Mouse (Mus musculus): Measurements from ENCODE around the gene Dirc2. TPM values are rescaled to one million over a fixed set of nuclear protein-coding genes. Genes with fewer than 3 reads are reported as not detected.

Gene Dirc2
- polyA plus RNA-seq, 1 experiment from 2014 or later = 34.8 TPM

DNA sequence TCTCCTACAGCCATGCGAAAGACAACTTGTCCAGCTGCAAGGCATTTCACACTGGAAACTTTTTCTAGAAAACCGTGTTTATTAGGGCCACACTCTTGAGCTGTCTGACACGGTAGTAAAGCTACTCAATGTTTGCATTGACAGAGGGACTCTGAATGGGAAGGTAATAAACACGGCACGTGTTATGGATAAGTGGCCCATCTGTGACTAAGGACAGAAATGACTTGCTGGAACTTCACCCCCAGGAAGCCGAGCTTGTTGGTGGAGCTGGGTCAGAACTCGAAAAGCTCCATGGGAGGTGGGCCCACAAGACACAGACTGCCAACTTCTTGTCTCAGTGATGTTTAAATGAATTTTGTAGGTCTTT, 20.9 kb downstream of the Dirc2 start:
- no peaks in the 10 kb centered on the region for H3K27me3 ChIP-seq
- ATAC-seq (ENCODE audit: low FRiP score, low read depth) = no peak
- 84% methylated on average over 7 of the region's 7 CpGs for WGBS
- H3K27ac ChIP-seq (replicated peaks) = no peak overlapping the region
- no peak overlapping the region for H3K4me3 ChIP-seq
- H3K9ac ChIP-seq = no peak overlapping the region
- H3K4me1 ChIP-seq (replicated peaks) = no peaks in the 10 kb centered on the region
- H3K36me3 ChIP-seq = no peaks in the 10 kb centered on the region
- H3K9me3 ChIP-seq = no peaks in the 10 kb centered on the region
- H3K4me2 ChIP-seq = no peak overlapping the region

DNA sequence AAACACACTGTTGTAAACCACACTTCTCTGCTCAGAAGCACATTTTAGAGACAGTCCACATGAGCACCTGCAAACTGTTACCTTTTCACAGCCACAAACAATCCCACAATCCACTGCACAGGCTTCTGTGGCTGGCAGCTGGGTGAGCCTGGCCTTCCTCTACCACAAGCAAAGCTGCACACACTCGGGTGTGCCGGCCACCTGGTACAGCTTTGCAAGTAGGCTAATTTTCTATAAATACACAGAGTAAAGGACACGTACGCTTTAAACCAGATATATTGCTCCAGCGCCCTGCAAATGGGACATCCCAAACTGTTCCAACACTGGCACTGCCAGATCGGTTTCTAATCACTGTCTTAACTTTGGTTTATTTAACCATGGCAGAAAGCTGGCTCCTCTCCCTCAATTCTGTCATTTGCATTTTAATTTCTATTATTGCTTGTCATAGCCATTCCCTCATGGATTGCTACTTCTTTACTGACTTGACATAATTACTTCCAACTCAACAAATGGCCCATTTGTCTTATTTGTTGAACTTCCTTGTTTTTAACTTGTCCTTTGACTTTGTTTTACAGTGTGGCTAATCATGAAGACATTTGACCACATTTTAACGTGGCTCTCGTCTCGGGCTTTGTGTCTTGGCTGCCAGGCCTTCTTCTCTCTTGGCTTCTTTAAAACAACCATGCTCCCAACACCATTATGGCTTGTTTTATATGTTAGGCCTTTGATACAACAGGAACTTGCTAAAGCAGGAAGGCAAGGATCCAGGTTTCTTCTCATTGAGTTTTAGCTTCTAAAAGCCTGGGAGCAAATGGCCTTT, 21.5 kb downstream of the Dirc2 start:
- no peaks in the 10 kb centered on the region for H3K27me3 ChIP-seq
- H3K4me1 ChIP-seq (replicated peaks) = no peaks in the 10 kb centered on the region
- H3K4me2 ChIP-seq = no peak overlapping the region
- H3K27ac ChIP-seq (replicated peaks) = no peak overlapping the region
- H3K4me3 ChIP-seq = no peak overlapping the region
- WGBS = 68% methylated on average over 9 of the region's 9 CpGs
- H3K36me3 ChIP-seq = no peaks in the 10 kb centered on the region
- no peaks in the 10 kb centered on the region for H3K9me3 ChIP-seq
- ATAC-seq (ENCODE audit: low FRiP score, low read depth) = no peak
- no peak overlapping the region for H3K9ac ChIP-seq

DNA sequence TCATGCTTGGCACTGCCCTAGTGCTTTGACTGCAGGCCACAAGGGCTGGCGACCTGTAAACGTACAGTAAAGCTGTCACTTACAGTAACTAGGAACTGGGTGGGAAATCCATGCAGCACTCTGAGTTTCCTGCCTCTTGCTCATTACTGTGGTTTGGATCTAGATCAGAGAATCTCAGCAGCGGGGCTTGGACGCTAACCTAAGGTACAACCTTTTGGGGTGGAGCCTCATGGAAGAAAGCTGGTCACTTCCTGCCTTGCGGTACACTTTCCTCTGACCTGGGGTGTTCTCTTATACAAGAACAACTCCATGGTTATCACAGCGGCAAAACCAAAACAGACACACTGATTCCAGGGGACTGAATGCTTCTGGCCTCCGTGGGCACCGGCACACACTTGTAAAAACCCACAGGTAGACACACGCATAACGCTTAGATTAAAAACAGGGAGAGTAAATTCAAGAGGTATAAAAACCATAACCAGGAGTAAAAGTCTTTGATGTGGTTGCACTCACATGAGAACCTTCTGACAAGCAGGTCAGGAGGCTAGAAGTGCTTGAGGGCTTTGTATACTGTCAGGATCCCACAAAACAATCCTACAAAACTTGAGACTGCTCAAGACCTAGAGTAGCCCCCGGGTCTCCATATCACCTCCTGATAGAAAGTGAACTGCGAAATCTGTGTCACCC, 26.8 kb downstream of the Dirc2 start:
- H3K36me3 ChIP-seq = no peaks in the 10 kb centered on the region
- H3K4me1 ChIP-seq (replicated peaks) = 0 out of 2 replicates have a peak, but pooled peaks cover 4% of the 10 kb centered on the region
- no peak overlapping the region for H3K9ac ChIP-seq
- H3K4me2 ChIP-seq = no peak overlapping the region
- H3K27me3 ChIP-seq = no peaks in the 10 kb centered on the region
- no peak for ATAC-seq (ENCODE audit: low FRiP score, low read depth)
- no peak overlapping the region for H3K4me3 ChIP-seq
- H3K27ac ChIP-seq (replicated peaks) = no peak overlapping the region
- no peaks in the 10 kb centered on the region for H3K9me3 ChIP-seq
- 94% methylated on average over 12 of the region's 12 CpGs for WGBS

DNA sequence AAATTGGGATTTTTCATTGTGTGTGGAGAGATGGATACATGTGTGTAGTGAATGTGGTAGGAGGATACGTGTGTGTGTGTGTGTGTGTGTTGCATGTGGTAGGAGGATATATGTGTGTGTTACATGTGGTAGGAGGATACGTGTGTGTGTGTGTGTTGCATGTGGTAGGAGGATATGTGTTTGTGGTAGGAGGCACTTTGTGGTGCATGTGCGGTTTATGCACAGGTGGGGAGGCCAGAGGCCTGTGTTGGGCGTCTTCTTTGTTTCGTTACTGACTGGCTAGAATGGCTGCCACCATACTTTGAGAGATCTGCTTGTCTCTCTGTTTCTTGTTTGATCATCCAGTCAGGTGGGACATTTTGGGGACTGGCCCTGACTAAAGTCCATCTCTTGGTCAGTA, 27.5 kb downstream of the Dirc2 start:
- Histone ChIP-seq H3K27ac (replicated peaks) (no peak overlapping the region), H3K9me3 (no peaks in the 10 kb centered on the region), H3K36me3 (no peaks in the 10 kb centered on the region), H3K4me2 (no peak overlapping the region), H3K4me3 (no peak overlapping the region), H3K9ac (no peak overlapping the region), H3K27me3 (no peaks in the 10 kb centered on the region), H3K4me1 (replicated peaks) (0 out of 2 replicates have a peak, but pooled peaks cover 4% of the 10 kb centered on the region)
- 96% methylated on average over 5 of the region's 5 CpGs for WGBS
- ATAC-seq (ENCODE audit: low FRiP score, low read depth) = no peak

DNA sequence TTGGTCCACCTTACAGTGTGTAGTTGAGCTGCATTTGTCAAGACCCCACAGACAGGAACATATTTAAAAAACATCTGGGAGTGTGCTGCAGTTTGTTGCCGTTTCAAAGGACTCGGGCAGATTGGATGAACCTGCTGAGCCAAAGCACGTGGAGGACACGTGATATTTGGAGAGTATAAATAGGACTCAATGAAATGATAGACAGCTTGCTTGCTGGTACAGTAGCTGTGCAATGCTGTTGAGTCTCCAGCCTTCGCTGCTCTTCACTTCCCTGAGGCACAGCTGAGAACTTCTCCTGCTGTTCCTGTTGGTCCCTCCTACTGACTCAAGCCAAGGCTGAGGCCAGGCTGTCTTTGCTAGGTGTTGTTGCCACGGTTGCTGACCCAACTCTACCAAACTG, 28.2 kb downstream of the Dirc2 start:
- no peak overlapping the region for H3K9ac ChIP-seq
- WGBS = 66% methylated on average over 6 of the region's 6 CpGs
- H3K27me3 ChIP-seq = no peaks in the 10 kb centered on the region
- no peak overlapping the region for H3K4me2 ChIP-seq
- no peak overlapping the region for H3K4me3 ChIP-seq
- 0 out of 2 replicates have a peak, but pooled peaks cover 4% of the 10 kb centered on the region for H3K4me1 ChIP-seq (replicated peaks)
- no peaks in the 10 kb centered on the region for H3K36me3 ChIP-seq
- H3K27ac ChIP-seq (replicated peaks) = no peak overlapping the region
- no peaks in the 10 kb centered on the region for H3K9me3 ChIP-seq
- no peak for ATAC-seq (ENCODE audit: low FRiP score, low read depth)

DNA sequence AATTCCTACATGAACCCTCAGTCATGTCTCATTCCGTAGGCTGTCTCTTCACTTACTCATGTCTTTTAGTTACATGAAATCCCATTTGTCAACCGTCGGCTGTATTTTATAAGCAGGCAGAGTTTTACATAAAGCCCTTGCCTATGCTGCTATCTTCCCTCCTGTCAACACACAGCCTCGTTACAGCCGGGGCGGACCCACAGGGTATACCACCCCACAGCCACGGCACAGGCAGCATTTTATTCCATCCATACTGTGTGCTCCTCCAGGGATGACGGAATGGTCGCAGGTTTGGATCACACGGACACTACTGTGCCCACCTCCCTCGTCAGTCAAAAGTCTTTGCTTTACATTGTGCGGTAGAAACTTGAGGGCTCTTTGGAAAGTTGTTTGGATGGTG, 28.8 kb downstream of the Dirc2 start:
- 0 out of 2 replicates have a peak, but pooled peaks cover 4% of the 10 kb centered on the region for H3K4me1 ChIP-seq (replicated peaks)
- H3K27ac ChIP-seq (replicated peaks) = no peak overlapping the region
- no peak overlapping the region for H3K9ac ChIP-seq
- no peak overlapping the region for H3K4me3 ChIP-seq
- 81% methylated on average over 12 of the region's 12 CpGs for WGBS
- no peaks in the 10 kb centered on the region for H3K27me3 ChIP-seq
- H3K4me2 ChIP-seq = no peak overlapping the region
- ATAC-seq (ENCODE audit: low FRiP score, low read depth) = no peak
- H3K9me3 ChIP-seq = no peaks in the 10 kb centered on the region
- no peaks in the 10 kb centered on the region for H3K36me3 ChIP-seq

DNA sequence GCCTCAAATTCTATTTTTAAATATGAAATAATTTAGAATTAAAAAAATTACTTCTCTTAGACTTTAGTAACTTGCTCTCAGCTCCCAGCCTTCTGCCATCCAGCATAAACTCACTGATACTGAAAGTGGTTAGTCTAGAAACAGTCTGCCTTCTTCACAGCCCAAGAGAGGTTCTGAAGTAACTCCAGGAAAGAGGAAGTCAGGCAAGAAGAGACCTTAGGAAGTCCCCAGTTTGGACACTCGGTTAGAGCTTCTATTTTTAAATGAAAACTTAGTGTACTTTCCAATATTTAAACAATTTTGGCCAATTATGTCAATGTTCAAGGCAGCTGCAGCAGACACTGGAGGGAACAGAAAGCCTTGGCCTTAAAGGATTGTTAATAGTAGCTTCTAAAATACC, 29.6 kb downstream of the Dirc2 start:
- H3K4me3 ChIP-seq = no peak overlapping the region
- no peaks in the 10 kb centered on the region for H3K9me3 ChIP-seq
- H3K27me3 ChIP-seq = no peaks in the 10 kb centered on the region
- H3K27ac ChIP-seq (replicated peaks) = no peak overlapping the region
- H3K9ac ChIP-seq = no peak overlapping the region
- 73% methylated on average over 1 of the region's 1 CpGs for WGBS
- H3K4me2 ChIP-seq = no peak overlapping the region
- no peaks in the 10 kb centered on the region for H3K36me3 ChIP-seq
- ATAC-seq (ENCODE audit: low FRiP score, low read depth) = no peak
- H3K4me1 ChIP-seq (replicated peaks) = 0 out of 2 replicates have a peak, but pooled peaks cover 4% of the 10 kb centered on the region

DNA sequence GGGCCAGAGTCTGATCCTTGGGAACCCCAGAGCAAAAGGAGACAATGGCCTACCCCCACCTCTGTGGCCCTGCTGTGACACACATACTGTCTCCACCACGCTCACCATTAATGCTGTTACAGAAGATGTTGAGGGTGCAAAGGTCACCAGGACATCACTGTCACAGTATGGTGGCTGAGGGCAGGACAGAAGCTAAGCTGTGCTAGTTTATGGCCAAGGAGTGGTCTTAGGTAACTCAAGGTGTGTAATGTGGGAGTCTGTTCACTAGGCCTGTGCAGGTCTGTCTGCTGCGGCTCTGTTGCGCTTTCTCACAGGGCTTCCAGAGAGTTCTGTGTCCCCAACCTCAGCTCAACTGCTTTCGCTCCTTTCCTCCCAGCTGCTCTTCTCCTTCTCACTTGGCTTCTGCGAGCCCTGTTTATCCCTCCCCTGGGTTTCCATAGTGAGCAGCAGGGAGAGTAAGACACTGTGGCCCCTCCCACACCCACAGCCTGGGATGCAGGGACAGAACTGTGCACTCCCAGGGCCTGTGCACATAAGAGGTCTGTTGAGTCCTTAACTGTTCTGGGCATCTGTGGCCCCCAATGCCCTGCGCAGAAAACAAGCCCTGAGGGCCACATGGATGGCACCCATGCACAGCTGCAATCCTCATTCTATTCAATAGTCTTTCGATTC, 30.9 kb downstream of the Dirc2 start:
- Histone ChIP-seq H3K9me3 (no peaks in the 10 kb centered on the region), H3K36me3 (no peaks in the 10 kb centered on the region), H3K4me1 (replicated peaks) (0 out of 2 replicates have a peak, but pooled peaks cover 4% of the 10 kb centered on the region), H3K27ac (replicated peaks) (no peak overlapping the region), H3K27me3 (no peaks in the 10 kb centered on the region), H3K4me3 (no peak overlapping the region), H3K9ac (no peak overlapping the region), H3K4me2 (no peak overlapping the region)
- 55% methylated on average over 7 of the region's 7 CpGs for WGBS
- ATAC-seq (ENCODE audit: low FRiP score, low read depth) = peak; percentile 57; the same call in 1 of the 2 replicates

DNA sequence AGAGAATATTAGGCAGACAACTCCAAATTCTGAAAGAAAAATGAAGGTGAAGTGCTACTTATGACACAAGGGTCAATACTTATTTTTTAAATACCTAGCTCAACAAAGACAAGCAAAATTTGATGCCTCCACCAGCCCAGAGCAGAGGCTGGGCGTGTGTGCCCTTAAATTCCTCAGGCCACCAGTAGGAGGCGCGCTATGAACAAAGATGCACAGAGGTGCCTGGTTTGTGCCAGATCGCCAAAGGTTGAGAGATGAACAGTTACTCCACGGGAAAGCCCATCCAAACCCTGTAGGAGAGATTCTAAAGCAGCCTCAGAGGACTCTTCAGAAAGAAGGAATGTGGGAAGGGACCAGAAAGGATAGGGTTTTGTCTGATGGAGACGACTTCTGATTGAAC, 35.1 kb downstream of the Dirc2 start:
- H3K9ac ChIP-seq = no peak overlapping the region
- no peak overlapping the region for H3K4me2 ChIP-seq
- WGBS = 12% methylated on average over 6 of the region's 6 CpGs
- no peaks in the 10 kb centered on the region for H3K27me3 ChIP-seq
- H3K9me3 ChIP-seq = no peaks in the 10 kb centered on the region
- no peak overlapping the region for H3K27ac ChIP-seq (replicated peaks)
- H3K36me3 ChIP-seq = no peaks in the 10 kb centered on the region
- ATAC-seq (ENCODE audit: low FRiP score, low read depth) = no peak
- H3K4me1 ChIP-seq (replicated peaks) = 0 out of 2 replicates have a peak, but pooled peaks cover 4% of the 10 kb centered on the region
- no peak overlapping the region for H3K4me3 ChIP-seq

DNA sequence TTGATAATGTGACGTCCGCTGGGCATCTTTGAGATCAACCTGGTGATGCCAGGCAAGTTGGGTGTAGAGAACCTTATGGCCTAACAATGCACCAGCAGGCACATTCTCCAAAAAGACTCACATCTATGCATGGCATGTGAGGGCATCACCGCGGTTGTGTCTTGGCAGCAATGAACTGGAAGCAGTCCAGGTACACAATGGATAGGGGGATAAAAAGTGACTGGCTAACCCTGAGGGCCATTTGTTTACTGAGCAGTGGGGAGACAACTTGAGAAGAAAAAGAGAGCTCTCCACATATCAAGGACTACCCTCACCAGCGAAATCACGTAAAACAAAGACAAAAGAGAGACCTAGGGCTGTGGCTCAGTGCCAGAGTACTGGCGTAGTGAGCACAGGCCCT, 37.1 kb downstream of the Dirc2 start:
- no peaks in the 10 kb centered on the region for H3K27me3 ChIP-seq
- H3K9ac ChIP-seq = no peak overlapping the region
- no peak overlapping the region for H3K4me2 ChIP-seq
- H3K27ac ChIP-seq (replicated peaks) = no peak overlapping the region
- H3K36me3 ChIP-seq = no peaks in the 10 kb centered on the region
- no peaks in the 10 kb centered on the region for H3K9me3 ChIP-seq
- H3K4me1 ChIP-seq (replicated peaks) = no peaks in the 10 kb centered on the region
- WGBS = 58% methylated on average over 7 of the region's 7 CpGs
- H3K4me3 ChIP-seq = no peak overlapping the region
- ATAC-seq (ENCODE audit: low FRiP score, low read depth) = peak; percentile 40; the same call in 1 of the 2 replicates

DNA sequence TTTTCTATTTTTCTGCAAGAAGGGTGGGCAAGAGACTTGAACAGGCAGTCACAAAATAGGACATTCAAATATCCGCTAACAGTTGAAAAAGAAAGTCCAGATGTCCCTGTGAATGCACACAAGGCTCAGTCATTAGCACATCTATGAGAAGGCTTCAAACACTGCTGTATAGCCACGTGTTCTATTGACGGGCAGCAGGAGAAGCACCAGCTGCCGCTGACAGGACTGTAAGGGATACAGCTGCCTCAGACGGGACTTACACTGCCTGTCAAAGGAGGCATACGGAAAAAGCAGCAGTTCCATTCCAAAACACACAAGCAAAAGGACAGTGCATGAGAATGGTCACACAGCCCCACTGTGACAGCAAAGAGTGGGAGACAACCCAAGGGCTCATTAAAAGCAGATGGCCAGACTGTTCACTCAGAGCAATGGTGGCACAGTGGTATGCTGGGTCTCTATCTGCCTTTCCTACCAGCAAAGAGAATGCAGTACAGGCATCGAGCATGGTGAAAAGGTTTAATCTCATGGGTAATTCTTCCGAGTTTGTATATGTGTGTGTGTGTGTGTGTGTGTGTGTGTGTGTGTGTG, 39.9 kb downstream of the Dirc2 start:
- H3K27ac ChIP-seq (replicated peaks) = no peak overlapping the region
- H3K27me3 ChIP-seq = no peaks in the 10 kb centered on the region
- H3K9me3 ChIP-seq = no peaks in the 10 kb centered on the region
- ATAC-seq (ENCODE audit: low FRiP score, low read depth) = peak; percentile 71; the same call in 1 of the 2 replicates
- H3K4me2 ChIP-seq = no peak overlapping the region
- H3K36me3 ChIP-seq = no peaks in the 10 kb centered on the region; the same call in 1 of the 2 replicates
- H3K4me3 ChIP-seq = no peak overlapping the region
- H3K9ac ChIP-seq = no peak overlapping the region
- no peaks in the 10 kb centered on the region for H3K4me1 ChIP-seq (replicated peaks)
- WGBS = 35% methylated on average over 8 of the region's 8 CpGs

DNA sequence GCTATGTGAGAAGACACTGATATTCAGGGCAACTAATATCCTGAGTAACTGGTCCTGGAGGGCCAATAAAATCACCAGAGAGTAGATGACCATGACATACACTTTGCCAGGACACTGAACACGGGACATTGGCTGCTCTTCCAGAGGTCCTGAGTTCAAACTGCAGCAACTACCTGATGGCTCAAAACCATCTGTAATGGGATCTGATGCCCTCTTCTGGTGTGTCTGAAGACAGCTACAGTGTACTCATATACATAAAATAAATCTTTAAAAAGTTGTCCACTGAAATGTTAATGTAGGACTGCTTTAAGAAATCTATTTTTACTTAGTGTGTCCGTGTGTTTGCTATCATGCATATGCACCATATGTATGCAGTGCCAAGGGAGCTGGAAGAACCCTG, 42.6 kb downstream of the Dirc2 start:
- no peak overlapping the region for H3K4me3 ChIP-seq
- no peak overlapping the region for H3K27ac ChIP-seq (replicated peaks)
- H3K9ac ChIP-seq = no peak overlapping the region
- H3K36me3 ChIP-seq = no peaks in the 10 kb centered on the region; the same call in 1 of the 2 replicates
- 89% methylated on average over 2 of the region's 2 CpGs for WGBS
- H3K4me1 ChIP-seq (replicated peaks) = no peaks in the 10 kb centered on the region
- H3K9me3 ChIP-seq = no peaks in the 10 kb centered on the region
- H3K27me3 ChIP-seq = no peaks in the 10 kb centered on the region
- no peak for ATAC-seq (ENCODE audit: low FRiP score, low read depth)
- no peak overlapping the region for H3K4me2 ChIP-seq

Measured in hindbrain, embryonic 15.5 days (tissue).